Mouse (Mus musculus) olfactory bulb, adult 2 months (tissue): ENCODE results near the gene Dpy30. TPM values are rescaled to one million over a fixed set of nuclear protein-coding genes. Genes with fewer than 3 reads are reported as not detected.
A peak's percentile ranks its signal among the peaks of the same experiment; 100 is the strongest.
"Not testable (repeated sequence)": the region's sequence is repeated elsewhere in the genome, so short reads cannot be mapped to it uniquely, and the experiment has no call there.

Source experiments
- H3K27ac ChIP-seq: fragments of 200-500 bp; 2 replicates; pipeline ENCODE4 v1.5.1; 2012; ENCODE audit warnings: low read depth, low read length; ENCODE audit not compliant: insufficient read depth
- H3K4me1 ChIP-seq: fragments of 200-500 bp; 2 replicates; pipeline ENCODE4 v1.6.1; 2012; ENCODE audit warnings: low read length; ENCODE audit not compliant: control insufficient read depth, insufficient read depth
- H3K4me3 ChIP-seq: fragments of 200-500 bp; 2 replicates; pipeline ENCODE4 v1.5.1; 2012; ENCODE audit warnings: mild to moderate bottlenecking, low read depth, low read length, moderate library complexity; ENCODE audit not compliant: insufficient read depth
- CTCF ChIP-seq: fragments of 200-500 bp; IDR thresholded peaks from 2 replicates; pipeline ENCODE4 v1.5.1; 2012; ENCODE audit warnings: low read depth, mild to moderate bottlenecking, low read length, moderate library complexity; ENCODE audit not compliant: insufficient read depth
- POLR2A ChIP-seq: fragments of 200-500 bp; IDR thresholded peaks from 2 replicates; pipeline ENCODE4 v1.6.1; 2012; ENCODE audit warnings: mild to moderate bottlenecking, low read depth, low read length, moderate library complexity; ENCODE audit not compliant: insufficient read depth
- WGBS: fragments of 180-500 bp; shearing (Covaris S2); methylation state at CpG from one replicate; pipeline ENCODE4 v1.1.7; 2018; 5-methylcytosine and 5-hydroxymethylcytosine counted together
- polyA plus RNA-seq: library from polyadenylated mRNA; stranded (reverse); fragments of >200 nt; gene quantifications from 2 replicates; pipeline ENCODE4 v1.2.4, GENCODE M21; 2012; ENCODE audit warnings: low replicate concordance; ENCODE audit not compliant: missing spikeins, insufficient read depth, insufficient read length

Gene Dpy30
- polyA plus RNA-seq, 1 experiment, result not detected

DNA sequence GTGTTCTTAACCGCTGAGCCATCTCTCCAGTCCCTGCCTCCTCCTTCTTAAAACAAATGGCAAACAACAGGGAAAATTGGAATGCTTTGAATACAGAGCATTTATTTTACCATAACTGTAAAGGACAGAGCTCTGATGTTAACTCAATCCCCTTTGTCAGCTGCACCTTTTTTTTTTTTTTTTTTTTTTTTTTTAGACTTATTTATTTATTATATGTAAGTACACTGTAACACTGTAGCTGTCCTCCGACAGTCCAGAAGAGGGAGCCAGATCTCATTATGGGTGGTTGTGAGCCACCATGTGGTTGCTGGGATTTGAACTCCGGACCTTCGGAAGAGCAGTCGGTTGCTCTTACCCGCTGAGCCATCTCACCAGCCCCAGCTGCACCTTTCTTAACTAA is 5.0 kb downstream of the Dpy30 start:
- TF ChIP-seq POLR2A (no peak), CTCF (no peak)
- no peak overlapping the region for H3K27ac ChIP-seq
- no peaks in the 10 kb centered on the region for H3K4me1 ChIP-seq
- 90% methylated on average over 6 of the region's 6 CpGs for WGBS
- no peak overlapping the region for H3K4me3 ChIP-seq

DNA sequence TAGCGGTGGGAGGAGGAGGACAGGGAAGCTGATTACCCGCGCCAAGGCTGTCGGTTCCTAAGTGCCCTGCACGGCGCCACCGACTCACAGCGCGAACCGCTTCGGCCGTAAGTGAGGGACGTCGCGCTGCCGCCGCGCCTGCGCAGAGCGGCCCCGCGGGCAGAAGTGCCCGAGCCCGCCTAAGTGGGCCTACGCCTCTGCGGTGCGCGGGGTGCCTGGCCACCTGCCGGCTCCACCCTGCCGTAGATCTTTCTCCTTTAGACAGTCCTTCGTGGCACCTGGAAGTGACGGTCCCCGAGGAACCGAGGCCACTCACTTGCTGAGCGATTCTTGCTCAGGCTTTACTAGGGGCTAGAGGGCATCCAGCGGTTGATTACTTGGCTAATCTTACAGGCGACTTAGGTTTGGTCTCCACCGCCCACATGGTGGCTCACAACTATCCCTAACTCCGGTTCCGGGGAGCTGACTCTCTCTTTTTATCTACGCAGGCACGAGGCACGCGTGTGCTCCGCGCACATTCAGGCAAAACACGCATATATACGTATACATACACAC is 7.4 kb downstream of the Dpy30 start:
- Histone ChIP-seq H3K4me3 (peak overlapping the region; percentile 83), H3K4me1 (no peaks in the 10 kb centered on the region), H3K27ac (peak overlapping the region; percentile 65)
- WGBS, result 0% methylated on average over 48 of the region's 48 CpGs
- TF ChIP-seq POLR2A (peak; percentile 96), CTCF (no peak)

- TF ChIP-seq CTCF (no peak), POLR2A (no peak)
Measured at GRCm38 (mm10) chr17:74315445-74316308, 8.1 kb downstream of the Dpy30 start.

GRCm38 (mm10) chr17:74306021-74306420 is 17.7 kb downstream of the Dpy30 start:
- no peak overlapping the region for H3K27ac ChIP-seq
- 0 out of 2 replicates have a peak, but pooled peaks cover 2% of the 10 kb centered on the region for H3K4me1 ChIP-seq
- 95% methylated on average over 1 of the region's 1 CpGs for WGBS
- no peak overlapping the region for H3K4me3 ChIP-seq
- no peak for TF ChIP-seq CTCF
- no peak for TF ChIP-seq POLR2A

More at GRCm38 (mm10) chr17:74315445-74316308, 8.1 kb downstream of the Dpy30 start:
- under 1% methylated on average over 45 of the region's 45 CpGs for WGBS
- H3K4me1 ChIP-seq, result no peaks in the 10 kb centered on the region
- peak overlapping the region; percentile 83 for H3K4me3 ChIP-seq
- H3K27ac ChIP-seq, result no peak overlapping the region

GRCm38 (mm10) chr17:74305616-74306015 is 18.1 kb downstream of the Dpy30 start:
- Histone ChIP-seq H3K4me3 (no peak overlapping the region), H3K4me1 (0 out of 2 replicates have a peak, but pooled peaks cover 2% of the 10 kb centered on the region), H3K27ac (no peak overlapping the region)
- TF ChIP-seq CTCF, result no peak
- no peak for TF ChIP-seq POLR2A
- 92% methylated on average over 4 of the region's 4 CpGs for WGBS

DNA sequence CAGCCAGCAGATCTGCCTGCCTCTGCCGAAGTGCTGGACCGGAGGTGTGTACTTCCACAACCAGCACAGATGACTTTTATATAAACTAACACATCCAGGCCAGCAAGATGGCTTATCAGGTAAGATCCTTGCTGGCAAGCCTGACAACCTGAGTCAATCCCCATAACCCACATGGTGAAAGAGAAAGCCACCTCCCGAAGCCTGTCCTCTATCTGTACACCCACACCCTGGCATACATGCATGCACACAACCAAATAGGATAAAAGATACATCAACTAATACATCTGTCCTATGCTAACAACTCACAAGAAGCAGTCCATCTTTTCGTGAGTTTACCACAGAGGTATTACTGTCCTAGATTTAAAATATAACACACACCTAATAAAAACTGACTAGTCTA is 19.7 kb downstream of the Dpy30 start:
- no peaks in the 10 kb centered on the region for H3K4me1 ChIP-seq
- WGBS, result 91% methylated on average over 4 of the region's 4 CpGs
- TF ChIP-seq POLR2A, result no peak
- no peak for TF ChIP-seq CTCF
- H3K27ac ChIP-seq, result no peak overlapping the region
- H3K4me3 ChIP-seq, result no peak overlapping the region

GRCm38 (mm10) chr17:74300089-74300488 is 23.7 kb downstream of the Dpy30 start:
- 88% methylated on average over 5 of the region's 5 CpGs for WGBS
- TF ChIP-seq CTCF (no peak), POLR2A (no peak)
- H3K4me1 ChIP-seq, result no peaks in the 10 kb centered on the region
- no peak overlapping the region for H3K4me3 ChIP-seq
- H3K27ac ChIP-seq, result no peak overlapping the region

GRCm38 (mm10) chr17:74296991-74297390 is 26.8 kb downstream of the Dpy30 start:
- H3K27ac ChIP-seq, H3K4me3 ChIP-seq, H3K4me1 ChIP-seq: not testable (repeated sequence)
- WGBS, result 89% methylated on average over 5 of the region's 5 CpGs

DNA sequence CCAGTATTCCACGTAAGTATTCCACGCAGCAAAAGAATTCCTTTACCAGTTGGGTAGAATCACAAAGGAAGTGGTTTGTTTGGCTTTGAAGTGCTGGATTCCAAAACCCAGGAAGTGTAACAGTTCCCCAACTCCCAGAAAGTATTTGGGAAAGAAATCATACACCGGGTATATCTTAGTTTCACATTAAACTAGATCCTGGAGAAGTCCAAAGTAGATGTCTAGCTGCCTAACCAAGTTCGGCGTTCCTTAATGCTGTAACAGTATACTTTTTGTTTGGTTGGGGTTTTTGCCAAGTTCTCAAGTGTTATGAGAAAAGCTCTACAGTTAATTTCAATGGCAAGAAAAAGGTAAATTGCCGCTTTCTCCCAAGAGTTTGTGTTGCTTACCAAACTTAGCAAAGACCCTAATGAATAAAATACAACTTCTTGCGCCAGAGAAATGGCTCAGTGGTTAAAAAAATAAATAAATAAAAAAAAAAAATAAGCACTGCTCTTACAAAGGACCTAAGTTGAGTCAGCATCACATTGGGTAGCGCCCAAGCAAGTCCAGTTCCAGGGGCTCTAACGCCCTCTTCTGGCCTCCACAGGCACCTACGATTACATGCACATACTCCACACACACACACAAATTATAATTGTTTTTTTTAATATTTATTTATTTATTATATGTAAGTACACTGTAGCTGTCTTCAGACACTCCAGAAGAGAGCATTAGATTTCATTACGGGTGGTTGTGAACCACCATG is 27.5 kb downstream of the Dpy30 start:
- no peak overlapping the region for H3K27ac ChIP-seq
- WGBS, result 29% methylated on average over 11 of the region's 11 CpGs
- TF ChIP-seq POLR2A (no peak), CTCF (no peak)
- H3K4me3 ChIP-seq, result no peak overlapping the region
- no peaks in the 10 kb centered on the region; the same call in 1 of the 2 replicates for H3K4me1 ChIP-seq
